Mouse (Mus musculus) hindbrain, embryonic 16.5 days (tissue): ENCODE results near the gene Iqsec3. TPM values are rescaled to one million over a fixed set of nuclear protein-coding genes. Genes with fewer than 3 reads are reported as not detected.
"Not testable (repeated sequence)": the region's sequence is repeated elsewhere in the genome, so short reads cannot be mapped to it uniquely, and the experiment has no call there.

Source experiments
- ATAC-seq: fragments of 200-750 bp; cut with Nextera tagmentation; 2 replicates; pipeline ENCODE4 v1.8.0; 2017; ENCODE audit warnings: moderate TSS enrichment, moderate library complexity
- H3K27ac ChIP-seq: fragments of 300-500 bp; sonication (generic); 2 replicates; pipeline ENCODE4 v1.5.1; 2014; ENCODE audit warnings: low read depth, mild to moderate bottlenecking, control low read depth, low read length, moderate library complexity
- H3K27me3 ChIP-seq: fragments of 300-500 bp; sonication (generic); replicated peaks from 2 replicates; pipeline ENCODE4 v1.6.1; 2014; ENCODE audit warnings: low read length; ENCODE audit not compliant: control insufficient read depth, insufficient read depth
- H3K36me3 ChIP-seq: fragments of 300-500 bp; sonication (generic); 2 replicates; pipeline ENCODE4 v1.6.1; 2014; ENCODE audit warnings: mild to moderate bottlenecking, low read length, moderate library complexity, mixed read lengths; ENCODE audit not compliant: control insufficient read depth, insufficient read depth
- H3K4me1 ChIP-seq: fragments of 300-500 bp; sonication (generic); 2 replicates; pipeline ENCODE4 v1.6.1; 2014; ENCODE audit warnings: low read depth, low read length; ENCODE audit not compliant: control insufficient read depth, insufficient read depth
- H3K4me2 ChIP-seq: fragments of 300-500 bp; sonication (generic); 2 replicates; pipeline ENCODE4 v1.6.1; 2014; ENCODE audit warnings: mild to moderate bottlenecking, low read length, control low read depth, moderate library complexity
- H3K4me3 ChIP-seq: fragments of 300-500 bp; sonication (generic); 2 replicates; pipeline ENCODE4 v1.5.1; 2014; ENCODE audit warnings: mild to moderate bottlenecking, low read length, control low read depth, moderate library complexity
- H3K9ac ChIP-seq: fragments of 300-500 bp; sonication (generic); 2 replicates; pipeline ENCODE4 v1.6.1; 2014; ENCODE audit warnings: low read depth, mild to moderate bottlenecking, control low read depth, low read length, moderate library complexity
- H3K9me3 ChIP-seq: fragments of 300-500 bp; sonication (generic); 2 replicates; pipeline ENCODE4 v1.6.1; 2014; ENCODE audit warnings: mild to moderate bottlenecking, low read length, moderate library complexity; ENCODE audit not compliant: control insufficient read depth
- WGBS: fragments of 180-500 bp; shearing (Covaris S2); extraction: QIAGEN DNeasy Blood & Tissue Kit; methylation state at CpG from one replicate; pipeline ENCODE4 v1.1.7; 2014; 5-methylcytosine and 5-hydroxymethylcytosine counted together
- polyA plus RNA-seq: library from polyadenylated mRNA; unstranded; fragments of >200 nt; fragmentation: Nextera tagmentation; extraction: Ambion mirVana; gene quantifications from 2 replicates; pipeline ENCODE4 v1.2.1, GENCODE M21; 2015

The Iqsec3 gene
- polyA plus RNA-seq, 1 experiment from 2014 or later: 13.0 TPM

DNA sequence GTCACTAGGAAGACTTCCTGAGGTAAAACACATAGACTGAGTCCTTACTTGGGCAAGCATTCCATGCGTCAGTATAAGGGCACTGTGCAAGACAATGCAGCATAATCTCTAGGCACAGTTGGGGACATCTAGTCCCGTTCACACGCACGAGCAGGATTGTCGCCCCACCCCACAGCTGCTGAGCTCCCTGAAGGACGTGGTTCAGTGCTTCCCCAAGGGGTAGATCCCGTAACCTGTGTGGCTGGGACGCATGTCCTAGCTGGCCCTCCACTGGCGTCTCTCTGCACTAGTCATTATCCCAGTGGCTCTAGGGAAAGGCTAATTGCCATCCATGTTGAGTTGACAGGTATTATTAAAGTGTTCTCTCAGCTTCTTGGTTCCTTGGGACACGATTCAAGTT, 91.4 kb downstream of the Iqsec3 start:
- 43% methylated on average over 10 of the region's 10 CpGs for WGBS
- no peak overlapping the region for H3K9ac ChIP-seq
- ATAC-seq: peak; percentile 15; the same call in 1 of the 2 replicates
- 0 out of 2 replicates have a peak, but pooled peaks cover 3% of the 10 kb centered on the region for H3K36me3 ChIP-seq
- H3K4me3 ChIP-seq: no peak overlapping the region
- no peaks in the 10 kb centered on the region for H3K27me3 ChIP-seq
- no peaks in the 10 kb centered on the region for H3K9me3 ChIP-seq
- no peak overlapping the region for H3K4me2 ChIP-seq
- H3K4me1 ChIP-seq: peaks cover 5% of the 10 kb centered on the region; the same call in 1 of the 2 replicates
- no peak overlapping the region for H3K27ac ChIP-seq

DNA sequence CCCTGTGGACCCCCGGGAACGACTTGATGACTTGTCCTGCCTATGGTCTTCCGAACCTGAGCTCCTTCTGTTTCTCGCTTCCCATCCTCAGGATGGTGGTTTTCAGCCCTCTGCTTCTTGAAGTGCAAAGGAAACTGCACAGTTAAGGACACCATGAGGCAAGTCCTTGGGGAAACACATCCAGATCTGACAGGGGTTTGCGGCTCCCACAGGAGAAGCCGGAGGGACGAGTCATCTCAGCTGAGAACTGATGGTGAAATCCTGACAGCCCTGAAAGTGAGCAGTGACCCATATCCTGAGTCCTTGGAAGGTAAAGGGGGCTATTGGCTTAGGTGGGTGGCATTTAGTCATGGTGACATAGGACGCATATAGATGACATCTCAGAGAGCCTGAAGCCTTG, 92.9 kb downstream of the Iqsec3 start:
- WGBS: 77% methylated on average over 8 of the region's 8 CpGs
- no peak for ATAC-seq
- H3K9me3 ChIP-seq: no peaks in the 10 kb centered on the region

DNA sequence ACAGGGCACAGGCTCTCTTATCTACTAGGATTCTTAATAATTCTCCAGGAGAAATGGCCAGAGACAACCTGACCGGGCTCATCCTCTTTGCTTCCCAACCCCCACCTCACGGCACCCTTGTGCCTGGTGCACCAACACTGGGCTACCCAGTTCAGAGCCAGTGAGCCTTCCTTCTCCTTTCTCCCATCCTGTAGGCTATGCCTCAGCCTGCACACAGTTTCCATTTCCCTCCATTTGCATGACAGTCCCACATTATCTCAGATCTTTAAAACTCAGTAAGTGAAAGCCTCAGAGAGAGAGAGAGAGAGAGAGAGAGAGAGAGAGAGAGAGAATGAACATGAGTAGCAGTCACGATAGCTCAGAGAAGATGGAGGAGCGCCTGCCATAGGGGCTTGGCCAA, 95.2 kb downstream of the Iqsec3 start:
- Histone ChIP-seq H3K36me3 (no peaks in the 10 kb centered on the region), H3K4me3 (no peak overlapping the region), H3K9me3 (no peaks in the 10 kb centered on the region), H3K4me1 (peaks cover 5% of the 10 kb centered on the region; the same call in 1 of the 2 replicates), H3K4me2 (no peak overlapping the region), H3K27ac (no peak overlapping the region), H3K9ac (no peak overlapping the region), H3K27me3 (no peaks in the 10 kb centered on the region)
- no peak for ATAC-seq
- 66% methylated on average over 4 of the region's 4 CpGs for WGBS

More for the DNA sequence above, 92.9 kb downstream of the Iqsec3 start:
- Histone ChIP-seq H3K27ac (no peak overlapping the region), H3K27me3 (no peaks in the 10 kb centered on the region), H3K4me1 (peaks cover 5% of the 10 kb centered on the region; the same call in 1 of the 2 replicates), H3K36me3 (0 out of 2 replicates have a peak, but pooled peaks cover 3% of the 10 kb centered on the region), H3K9ac (no peak overlapping the region), H3K4me2 (no peak overlapping the region), H3K4me3 (no peak overlapping the region)

DNA sequence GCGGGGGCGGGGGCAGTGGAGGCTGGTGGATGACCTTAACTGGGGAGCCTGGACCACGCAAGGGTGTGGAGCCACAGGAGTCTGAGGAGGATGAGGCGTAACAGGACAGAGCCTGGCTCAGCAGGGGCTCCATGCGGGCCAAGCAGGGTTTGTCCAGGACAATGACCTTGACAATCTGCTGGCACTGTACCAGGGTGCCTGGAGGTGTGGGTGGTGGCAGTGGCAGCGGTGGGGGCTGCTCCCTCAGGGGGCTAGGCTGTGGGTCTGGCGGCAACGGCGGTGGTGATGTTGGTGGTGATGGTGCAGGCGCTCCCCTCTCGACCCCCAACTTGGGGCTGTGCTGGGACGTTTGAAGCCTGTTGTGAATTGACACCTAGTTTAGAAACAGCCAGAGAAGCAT, 97.3 kb downstream of the Iqsec3 start:
- no peak overlapping the region for H3K4me2 ChIP-seq
- no peaks in the 10 kb centered on the region for H3K27me3 ChIP-seq
- WGBS: 82% methylated on average over 12 of the region's 12 CpGs
- H3K9ac ChIP-seq: no peak overlapping the region
- H3K4me3 ChIP-seq: no peak overlapping the region
- no peak for ATAC-seq
- H3K27ac ChIP-seq: no peak overlapping the region
- no peaks in the 10 kb centered on the region for H3K9me3 ChIP-seq
- no peaks in the 10 kb centered on the region for H3K36me3 ChIP-seq
- H3K4me1 ChIP-seq: no peaks in the 10 kb centered on the region

DNA sequence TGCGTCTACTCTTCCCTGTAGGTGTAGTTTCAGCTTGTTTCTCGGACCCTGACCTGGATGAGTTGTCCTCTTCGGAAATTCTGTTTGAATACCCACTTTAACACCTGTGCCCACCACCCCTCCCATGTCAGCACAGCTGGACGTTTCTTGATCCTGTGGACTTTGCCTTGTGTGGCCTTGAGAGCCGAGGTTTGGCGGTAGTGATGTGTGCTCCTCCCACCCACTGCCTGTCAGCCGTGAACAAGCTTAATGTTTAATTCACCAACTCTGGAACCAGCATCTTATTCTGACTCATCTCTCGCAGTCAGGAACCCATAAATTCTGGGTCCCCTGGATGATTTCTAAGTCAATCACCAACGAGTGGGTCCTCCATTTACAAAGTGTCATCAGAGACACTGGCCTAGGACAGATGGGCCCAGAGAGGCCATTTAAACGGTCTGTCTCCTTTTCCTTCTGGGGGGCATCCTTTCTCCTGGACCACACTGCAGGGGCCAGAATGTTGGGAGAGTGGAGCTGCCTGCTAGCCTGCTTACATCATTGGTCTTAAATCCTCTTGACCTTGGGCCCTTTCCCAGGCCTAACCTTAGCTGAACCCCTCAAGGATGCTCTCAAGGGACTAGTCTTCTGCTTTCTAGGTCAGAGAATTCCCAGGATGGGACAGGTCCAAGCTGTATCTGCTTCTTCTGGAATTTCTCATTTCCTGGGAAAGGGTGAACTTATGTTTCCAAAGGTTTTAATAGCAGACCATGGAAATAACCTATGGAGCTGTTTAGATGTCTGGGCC, 102.1 kb downstream of the Iqsec3 start:
- H3K27ac ChIP-seq: no peak overlapping the region
- no peaks in the 10 kb centered on the region for H3K36me3 ChIP-seq
- no peak overlapping the region for H3K4me2 ChIP-seq
- no peaks in the 10 kb centered on the region for H3K9me3 ChIP-seq
- no peaks in the 10 kb centered on the region for H3K4me1 ChIP-seq
- WGBS: 72% methylated on average over 10 of the region's 10 CpGs
- H3K9ac ChIP-seq: no peak overlapping the region
- ATAC-seq: no peak
- no peak overlapping the region for H3K4me3 ChIP-seq
- H3K27me3 ChIP-seq: no peaks in the 10 kb centered on the region

DNA sequence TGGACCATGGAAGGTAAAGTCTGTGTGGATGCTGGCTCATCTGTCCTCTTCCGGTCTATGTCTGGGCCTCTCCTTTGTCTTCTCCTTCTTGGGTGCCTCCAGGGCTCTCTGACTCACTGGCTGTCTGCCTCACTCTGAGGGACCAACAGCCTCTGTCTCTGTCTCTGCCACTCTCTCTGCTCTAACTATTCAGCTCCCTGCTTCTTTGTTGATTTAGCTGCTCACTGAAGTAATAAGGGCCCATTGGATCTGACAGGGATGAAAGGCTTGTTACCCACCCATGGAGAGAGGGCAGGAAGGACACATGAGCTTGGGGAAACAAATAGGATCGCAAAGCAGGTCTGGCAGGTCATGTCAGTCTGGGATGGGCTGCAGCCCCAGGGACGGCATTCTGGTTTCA, 106.4 kb downstream of the Iqsec3 start:
- Histone ChIP-seq H3K4me3 (no peak overlapping the region), H3K4me2 (no peak overlapping the region), H3K36me3 (no peaks in the 10 kb centered on the region), H3K27ac (no peak overlapping the region), H3K27me3 (no peaks in the 10 kb centered on the region; the same call in 1 of the 2 replicates), H3K4me1 (no peaks in the 10 kb centered on the region), H3K9ac (no peak overlapping the region), H3K9me3 (no peaks in the 10 kb centered on the region)
- WGBS: 54% methylated on average over 3 of the region's 3 CpGs
- no peak for ATAC-seq

DNA sequence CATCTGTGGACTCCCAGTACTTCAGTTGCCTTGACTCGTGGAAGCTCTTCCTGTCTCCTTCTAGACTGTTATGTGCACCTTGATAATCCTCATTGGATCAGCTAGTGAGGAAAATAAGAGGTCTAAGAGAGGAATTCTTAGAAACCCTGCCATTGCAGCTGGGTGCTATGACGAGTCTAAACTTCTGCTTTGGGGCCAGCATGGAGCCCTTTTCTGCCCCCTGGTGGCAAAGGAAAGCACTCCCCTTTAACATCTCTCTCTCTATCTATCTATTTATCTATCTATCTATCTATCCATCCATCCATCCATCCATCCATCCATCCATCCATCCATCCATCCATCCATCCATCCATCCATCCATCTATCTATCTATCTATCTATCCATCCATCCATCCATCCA, 106.9 kb downstream of the Iqsec3 start:
- H3K9ac ChIP-seq, H3K27ac ChIP-seq, H3K9me3 ChIP-seq, H3K4me1 ChIP-seq, H3K4me3 ChIP-seq, ATAC-seq, H3K36me3 ChIP-seq, H3K27me3 ChIP-seq, H3K4me2 ChIP-seq: not testable (repeated sequence)
- WGBS: 15% methylated on average over 2 of the region's 2 CpGs

DNA sequence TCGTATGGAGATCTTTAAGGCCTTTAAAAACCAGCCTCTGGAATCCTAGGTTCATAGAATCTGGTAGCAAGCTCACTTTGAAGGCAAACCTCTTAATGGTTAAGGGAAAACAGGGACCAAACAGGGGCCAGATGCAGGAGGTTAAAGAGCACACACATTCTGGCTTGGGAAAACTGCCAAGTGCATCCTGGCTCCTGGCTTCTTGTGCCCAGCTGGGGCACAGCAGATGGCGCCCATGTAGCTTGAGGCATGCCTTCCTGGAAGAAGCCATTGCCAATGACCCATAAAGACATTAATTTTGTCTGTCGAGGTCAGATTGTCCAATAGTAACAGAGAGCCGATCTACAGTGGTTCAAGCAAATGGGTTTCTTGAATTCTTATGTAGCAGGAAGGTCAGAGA, 109.5 kb downstream of the Iqsec3 start:
- Histone ChIP-seq H3K27me3 (no peaks in the 10 kb centered on the region; the same call in 1 of the 2 replicates), H3K27ac (no peak overlapping the region), H3K4me1 (no peaks in the 10 kb centered on the region), H3K4me3 (no peak overlapping the region), H3K9ac (no peak overlapping the region), H3K4me2 (no peak overlapping the region), H3K36me3 (no peaks in the 10 kb centered on the region), H3K9me3 (no peaks in the 10 kb centered on the region)
- WGBS: 54% methylated on average over 4 of the region's 4 CpGs
- peak; percentile 38; the same call in 1 of the 2 replicates for ATAC-seq

DNA sequence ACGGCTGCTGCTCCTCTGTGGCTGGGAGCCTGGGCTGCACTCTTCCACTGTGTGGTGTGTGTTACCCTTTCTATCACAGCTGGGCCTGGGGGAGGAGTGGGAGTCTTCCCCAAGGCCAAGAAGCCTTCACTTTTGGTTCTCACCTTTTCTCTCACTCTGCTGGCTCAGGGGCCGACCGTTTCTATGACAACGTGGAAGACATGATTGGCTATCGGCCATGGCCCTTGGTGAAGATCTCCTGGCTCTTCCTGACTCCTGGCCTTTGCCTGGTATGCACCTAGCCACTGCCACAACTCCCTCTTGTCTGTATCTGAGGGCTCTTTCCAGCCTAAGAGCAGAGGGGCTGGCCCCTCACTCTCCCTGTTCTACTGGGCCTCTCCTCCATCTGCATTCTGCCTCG, 110.4 kb downstream of the Iqsec3 start:
- no peaks in the 10 kb centered on the region for H3K36me3 ChIP-seq
- 72% methylated on average over 6 of the region's 6 CpGs for WGBS
- H3K27ac ChIP-seq: no peak overlapping the region
- no peaks in the 10 kb centered on the region; the same call in 1 of the 2 replicates for H3K27me3 ChIP-seq
- H3K4me2 ChIP-seq: no peak overlapping the region
- H3K9ac ChIP-seq: no peak overlapping the region
- H3K4me3 ChIP-seq: no peak overlapping the region
- ATAC-seq: 0 out of 2 replicates have a peak, but pooled peaks have one; percentile 28
- H3K4me1 ChIP-seq: no peaks in the 10 kb centered on the region
- no peaks in the 10 kb centered on the region for H3K9me3 ChIP-seq
